ENCODE assay signal across 9 mouse cellular contexts in genomic region chr3:83098546-83099034, GRCm38 (mm10). TPM values are rescaled to one million over a fixed set of nuclear protein-coding genes. Genes with fewer than 3 reads are reported as not detected.
DNase-seq lines count a peak whose midpoint lies in the region; ATAC-seq and TF ChIP-seq lines count a peak whose summit lies in the region.
"Had no signal": no experiment of that assay in that cellular context is flagged by ENCODE, and none has a peak within 500 bp of the region (broad histone marks: within the 10 kb centered on the region; RNA-seq: fewer than 3 reads in every experiment).

No protein-coding gene starts in this region.

- ATAC-seq in limb, embryonic 14.5 days (ENCODE audit: low FRiP score, low read depth): no peak

- H3K4me2 ChIP-seq in limb, embryonic 14.5 days (replicated peaks; ENCODE audit: low read depth, low read length, severe bottlenecking): peak overlapping the region; percentile 29

- H3K9ac ChIP-seq in limb, embryonic 14.5 days (ENCODE audit: low read depth, low read length, severe bottlenecking): peak overlapping the region; percentile 36

- no peak for TF ChIP-seq CTCF in layer of hippocampus, adult 2 months (conservative IDR thresholded peaks at IDR 0.05)
- TF ChIP-seq CTCF in olfactory bulb, adult 2 months (IDR thresholded peaks at IDR 0.05; ENCODE audit: insufficient read depth, low read depth, low read length): no peak

- H3K4me1 ChIP-seq in forebrain, embryonic 10.5 days: peaks cover 29% of the 10 kb centered on the region
- H3K4me1 ChIP-seq in limb, embryonic 14.5 days (ENCODE audit: control insufficient read depth, insufficient read depth, low read length): peaks cover 4% of the 10 kb centered on the region; the same call in 1 of the 2 replicates
- H3K4me1 ChIP-seq in olfactory bulb, adult 2 months (ENCODE audit: control insufficient read depth, insufficient read depth, low read length): peaks cover 11% of the 10 kb centered on the region

- H3K9me3 ChIP-seq in forebrain, embryonic 10.5 days: no peaks in the 10 kb centered on the region
- H3K9me3 ChIP-seq in limb, embryonic 14.5 days (ENCODE audit: control insufficient read depth, low read length): no peaks in the 10 kb centered on the region

- 7% methylated on average over 14 of the region's 14 CpGs for WGBS in forebrain, embryonic 10.5 days
- 28% methylated on average over 14 of the region's 14 CpGs for WGBS in limb, embryonic 14.5 days
- 3% methylated on average over 14 of the region's 14 CpGs for WGBS in olfactory bulb, adult 2 months

- 0 out of 2 replicates have a peak overlapping the region, but pooled peaks have one; percentile 43 for H3K27ac ChIP-seq in layer of hippocampus, adult 2 months
- peak overlapping the region; percentile 41 for H3K27ac ChIP-seq in forebrain, embryonic 10.5 days
- H3K27ac ChIP-seq in limb, embryonic 14.5 days (replicated peaks; ENCODE audit: low read depth, low read length): no peak overlapping the region
- H3K27ac ChIP-seq in olfactory bulb, adult 2 months (ENCODE audit: insufficient read depth, low read depth, low read length): peak overlapping the region; percentile 20; the same call in 1 of the 2 replicates

- peak overlapping the region; percentile 50 for H3K4me3 ChIP-seq in layer of hippocampus, adult 2 months
- H3K4me3 ChIP-seq in forebrain, embryonic 10.5 days: peak overlapping the region; percentile 43
- H3K4me3 ChIP-seq in limb, embryonic 14.5 days (replicated peaks; ENCODE audit: low read length): peak overlapping the region; percentile 14; the same call in 1 of the 2 replicates
- H3K4me3 ChIP-seq in olfactory bulb, adult 2 months (ENCODE audit: insufficient read depth, low read depth, low read length): peak overlapping the region; percentile 33

- H3K27me3 ChIP-seq in forebrain, embryonic 10.5 days (ENCODE audit: poor library complexity, severe bottlenecking): peaks cover 90% of the 10 kb centered on the region
- H3K27me3 ChIP-seq in limb, embryonic 14.5 days (ENCODE audit: control insufficient read depth, insufficient read depth, low read length): no peaks in the 10 kb centered on the region

- DNase-seq in layer of hippocampus, adult 2 months (ENCODE audit: low spot score in 2 of 2): peak; percentile 20 to 39
- no peak for DNase-seq in layer of hippocampus, adult 9-11 months
- DNase-seq in forebrain, embryonic 10.5 days (ENCODE audit: extremely low spot score, low spot score): peak; percentile 57
- no peak for DNase-seq in limb, embryonic 14.5 days (ENCODE audit: low spot score)
- DNase-seq in gastrocnemius, postnatal 4 days (ENCODE audit: low spot score in 2 of 2): no peak
- no peak for DNase-seq in cerebellum, adult 8-10 months
- DNase-seq in ovary, adult 18-20 months (ENCODE audit: low spot score): no peak

- no peak for TF ChIP-seq POLR2A in limb, embryonic 14.5 days (IDR thresholded peaks at IDR 0.05; ENCODE audit: borderline replicate concordance, extremely low read depth, insufficient read depth, insufficient read length)
- no peak for TF ChIP-seq POLR2A in olfactory bulb, adult 2 months (IDR thresholded peaks at IDR 0.05; ENCODE audit: insufficient read depth, low read depth, low read length)

- no peaks in the 10 kb centered on the region for H3K36me3 ChIP-seq in forebrain, embryonic 10.5 days (replicated peaks)
- H3K36me3 ChIP-seq in limb, embryonic 14.5 days (ENCODE audit: control insufficient read depth, insufficient read depth, low read length): no peaks in the 10 kb centered on the region

RNA-seq across cellular contexts. Expression of gene Dchs2, which starts 29.2 kb away (rescaled TPM):
- 1 to 10 TPM; 3.2 to 3.7 TPM for total RNA-seq in layer of hippocampus, adult 2 months (2021)
- not detected in 2 replicates for polyA plus RNA-seq in forebrain, embryonic 10.5 days (2016; fragmentation: Nextera tagmentation; extraction: Ambion mirVana)
- polyA plus RNA-seq in limb, embryonic 14.5 days (2012; rRNA removed): 1.7 and 1.8 TPM in 2 replicates
- 2.1 and 2.2 TPM in 2 replicates for polyA plus RNA-seq in limb, embryonic 14.5 days (2014; fragmentation: Nextera tagmentation; extraction: Ambion mirVana)
- not detected in 2 replicates for polyA plus RNA-seq in olfactory bulb, adult 2 months (2012; ENCODE audit: insufficient read depth, insufficient read length, low replicate concordance, missing spikeins)
- 10 to 100 TPM; 17.1 to 18.0 TPM for total RNA-seq in gastrocnemius, postnatal 4 days (2021)

RNA-seq across cellular contexts. Expression of gene Plrg1, which starts 43.3 kb away (rescaled TPM):
- total RNA-seq in layer of hippocampus, adult 2 months (2021): 10 to 100 TPM; 50.3 to 50.6 TPM
- polyA plus RNA-seq in forebrain, embryonic 10.5 days (2016; fragmentation: Nextera tagmentation; extraction: Ambion mirVana): 136 and 137 TPM in 2 replicates
- polyA plus RNA-seq in limb, embryonic 14.5 days (2012; rRNA removed): 80.3 and 93.3 TPM in 2 replicates
- polyA plus RNA-seq in limb, embryonic 14.5 days (2014; fragmentation: Nextera tagmentation; extraction: Ambion mirVana): 101 and 103 TPM in 2 replicates
- not detected in 2 replicates for polyA plus RNA-seq in olfactory bulb, adult 2 months (2012; ENCODE audit: insufficient read depth, insufficient read length, low replicate concordance, missing spikeins)
- 10 to 100 TPM; 40.6 to 45.7 TPM for total RNA-seq in gastrocnemius, postnatal 4 days (2021)

RNA-seq across cellular contexts. Expression of gene Fgb, which starts 48.9 kb away (rescaled TPM):
- not detected for total RNA-seq in layer of hippocampus, adult 2 months (2021)
- polyA plus RNA-seq in forebrain, embryonic 10.5 days (2016; fragmentation: Nextera tagmentation; extraction: Ambion mirVana): not detected in 2 replicates
- 0.27 and 0.34 TPM in 2 replicates for polyA plus RNA-seq in limb, embryonic 14.5 days (2012; rRNA removed)
- not detected in 2 replicates for polyA plus RNA-seq in limb, embryonic 14.5 days (2014; fragmentation: Nextera tagmentation; extraction: Ambion mirVana)
- polyA plus RNA-seq in olfactory bulb, adult 2 months (2012; ENCODE audit: insufficient read depth, insufficient read length, low replicate concordance, missing spikeins): not detected in 2 replicates
- total RNA-seq in gastrocnemius, postnatal 4 days (2021): 1 to 10 TPM in 1 of 2 experiments, under 1 TPM in 1; 0.27 to 3.4 TPM
- total RNA-seq: layer of hippocampus, adult 18-20 months had no signal

Comparison
In these comparisons a context has a peak if more than half of its experiments do, and no peak if none do; other contexts are left out.
1. DNase-seq: peak in layer of hippocampus, adult 2 months (2 of 2) and forebrain, embryonic 10.5 days (single experiment); none in layer of hippocampus, adult 9-11 months (single experiment), limb, embryonic 14.5 days (single experiment), gastrocnemius, postnatal 4 days (0 of 2), cerebellum, adult 8-10 months (single experiment) and ovary, adult 18-20 months (single experiment).
2. Peak in every context shown above with its lines, with median percentiles within 50 percentile points of each other: H3K4me3 ChIP-seq.